Comparison of ENCODE assay signal across 11 mouse cellular contexts in the genomic region with DNA sequence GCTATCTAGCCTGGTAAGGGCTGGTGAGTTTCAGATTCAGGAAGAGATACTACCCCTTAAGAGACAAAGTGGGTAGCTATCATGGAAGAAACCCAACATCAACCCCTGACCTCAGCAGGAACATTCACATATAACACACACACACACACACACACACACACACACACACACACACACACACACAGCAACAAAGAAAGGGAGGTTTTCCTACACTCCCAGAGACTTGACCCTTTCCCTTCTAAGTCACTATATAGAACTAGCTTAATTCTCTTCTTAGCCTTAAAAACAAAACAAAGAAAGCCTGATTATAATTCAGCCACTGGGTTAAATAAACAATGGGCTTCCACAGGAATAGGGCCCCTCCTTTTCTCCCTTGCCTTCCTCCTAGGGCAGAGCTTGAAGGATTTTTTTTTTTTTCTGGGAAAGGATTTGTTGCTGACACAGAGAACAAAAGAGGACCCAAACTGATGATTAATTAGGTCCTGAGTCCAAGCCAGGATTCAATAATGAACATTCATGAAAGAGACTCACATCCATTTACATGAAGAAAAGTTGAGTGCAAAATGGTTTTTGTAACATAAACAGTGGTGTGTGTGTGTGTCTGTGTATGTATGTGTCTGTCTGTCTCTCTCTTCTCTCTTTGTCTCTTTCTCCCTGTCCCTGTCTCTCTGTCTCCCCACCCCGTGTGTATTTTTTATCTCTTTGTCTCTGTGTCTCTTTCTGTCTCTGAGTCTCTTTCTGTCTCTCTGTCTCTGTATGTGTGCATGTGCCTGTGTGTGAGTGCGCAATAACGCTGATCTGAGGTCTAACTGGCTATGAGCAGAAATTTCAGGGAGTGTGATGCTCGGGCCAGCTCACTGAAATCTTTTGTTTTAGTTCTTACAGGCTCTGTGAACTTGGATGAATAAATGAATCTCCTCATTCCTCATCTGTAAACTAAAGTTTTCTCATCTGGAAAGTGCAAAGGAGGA.
DNase-seq lines count a peak whose midpoint lies in the region; ATAC-seq lines count a peak whose summit lies in the region.
"Had no signal": no experiment of that assay in that cellular context is flagged by ENCODE, and none has a peak within 500 bp of the region (broad histone marks: within the 10 kb centered on the region; RNA-seq: fewer than 3 reads in every experiment).

No protein-coding gene starts in this region.

- peaks cover 6% of the 10 kb centered on the region for H3K4me1 ChIP-seq in heart, embryonic 10.5 days
- 0 out of 2 replicates have a peak, but pooled peaks cover 7% of the 10 kb centered on the region for H3K4me1 ChIP-seq in heart, embryonic 11.5 days (ENCODE audit: control insufficient read depth, insufficient read depth, low read length)
- H3K4me1 ChIP-seq in hindbrain, embryonic 12.5 days: peaks cover 3% of the 10 kb centered on the region; the same call in 1 of the 2 replicates
- H3K4me1 ChIP-seq: liver, embryonic 15.5 days had no signal

- H3K27me3 ChIP-seq in heart, embryonic 10.5 days (ENCODE audit: insufficient read depth, poor library complexity, severe bottlenecking): no peaks in the 10 kb centered on the region
- no peaks in the 10 kb centered on the region for H3K27me3 ChIP-seq in heart, embryonic 11.5 days (ENCODE audit: control insufficient read depth, insufficient read depth, low read length)
- no peaks in the 10 kb centered on the region for H3K27me3 ChIP-seq in hindbrain, embryonic 12.5 days
- H3K27me3 ChIP-seq: liver, embryonic 15.5 days had no signal

- no peaks in the 10 kb centered on the region for H3K9me3 ChIP-seq in heart, embryonic 10.5 days
- no peaks in the 10 kb centered on the region for H3K9me3 ChIP-seq in heart, embryonic 11.5 days (replicated peaks; ENCODE audit: control insufficient read depth, low read length)
- H3K9me3 ChIP-seq in hindbrain, embryonic 12.5 days (replicated peaks): no peaks in the 10 kb centered on the region
- H3K9me3 ChIP-seq: liver, embryonic 15.5 days had no signal

- no peak for ATAC-seq in heart, embryonic 11.5 days (replicated peaks; ENCODE audit: insufficient number of reproducible peaks, low FRiP score, low TSS enrichment)
- ATAC-seq in hindbrain, embryonic 12.5 days (ENCODE audit: low FRiP score): peak; percentile 86
- ATAC-seq in cerebellum, adult (ENCODE audit: insufficient number of reproducible peaks, low FRiP score, low TSS enrichment): no peak

- 0 out of 2 replicates have a peak overlapping the region, but pooled peaks have one; percentile 23 for H3K27ac ChIP-seq in heart, embryonic 10.5 days
- H3K27ac ChIP-seq in heart, embryonic 11.5 days (ENCODE audit: low read depth, low read length): no peak overlapping the region
- peak overlapping the region; percentile 12; the same call in 1 of the 2 replicates for H3K27ac ChIP-seq in hindbrain, embryonic 12.5 days
- H3K27ac ChIP-seq: liver, embryonic 15.5 days had no signal

- H3K4me3 ChIP-seq in heart, embryonic 10.5 days: no peak overlapping the region
- no peak overlapping the region for H3K4me3 ChIP-seq in heart, embryonic 11.5 days (ENCODE audit: low read depth, low read length)
- no peak overlapping the region for H3K4me3 ChIP-seq in hindbrain, embryonic 12.5 days
- H3K4me3 ChIP-seq: liver, embryonic 15.5 days had no signal

- no peak for DNase-seq in heart, embryonic 10.5 days (ENCODE audit: low spot score)
- peak; percentile 47 for DNase-seq in embryo, embryonic 10.5 days (ENCODE audit: low spot score)
- peak; percentile 3 for DNase-seq in lung, postnatal 14 days
- DNase-seq in layer of hippocampus, postnatal 14 days (ENCODE audit: low spot score in 2 of 2): no peak
- no peak for DNase-seq in thymus, postnatal 0 days (ENCODE audit: low spot score)
- DNase-seq: cerebellum, adult 8-10 months; gastrocnemius, postnatal 25 days had no signal

- whole genome bisulfite sequencing in heart, embryonic 10.5 days: 75% methylated on average over 4 of the region's 4 CpGs
- WGBS in heart, embryonic 11.5 days (ENCODE audit: insufficient replicate concordance): 68% methylated on average over 4 of the region's 4 CpGs
- 57% methylated on average over 4 of the region's 4 CpGs for WGBS in hindbrain, embryonic 12.5 days

- H3K36me3 ChIP-seq in heart, embryonic 10.5 days: no peaks in the 10 kb centered on the region
- H3K36me3 ChIP-seq in heart, embryonic 11.5 days (ENCODE audit: control insufficient read depth, insufficient read depth, low read length): no peaks in the 10 kb centered on the region
- H3K36me3 ChIP-seq in hindbrain, embryonic 12.5 days: no peaks in the 10 kb centered on the region
- H3K36me3 ChIP-seq: liver, embryonic 15.5 days had no signal

- no peak overlapping the region for H3K4me2 ChIP-seq in heart, embryonic 11.5 days
- H3K4me2 ChIP-seq in hindbrain, embryonic 12.5 days (replicated peaks): no peak overlapping the region
- H3K4me2 ChIP-seq: liver, embryonic 15.5 days had no signal

- no peak overlapping the region for H3K9ac ChIP-seq in heart, embryonic 11.5 days (ENCODE audit: low read depth, low read length)
- H3K9ac ChIP-seq in hindbrain, embryonic 12.5 days: no peak overlapping the region
- H3K9ac ChIP-seq: liver, embryonic 15.5 days had no signal

Comparison
In these comparisons a context has a peak if more than half of its experiments do, and no peak if none do; other contexts are left out.
1. DNase-seq: peak in embryo, embryonic 10.5 days (single experiment) and lung, postnatal 14 days (single experiment); none in heart, embryonic 10.5 days (single experiment), layer of hippocampus, postnatal 14 days (0 of 2) and thymus, postnatal 0 days (single experiment).